Mouse (Mus musculus) kidney, adult 18-20 months (tissue): ENCODE results near the gene Scn1a.

ENCODE experiments used
- DNase-seq: peaks from one replicate; pipeline ENCODE4 v3.0.0; 2021

Scn1a gene

DNA sequence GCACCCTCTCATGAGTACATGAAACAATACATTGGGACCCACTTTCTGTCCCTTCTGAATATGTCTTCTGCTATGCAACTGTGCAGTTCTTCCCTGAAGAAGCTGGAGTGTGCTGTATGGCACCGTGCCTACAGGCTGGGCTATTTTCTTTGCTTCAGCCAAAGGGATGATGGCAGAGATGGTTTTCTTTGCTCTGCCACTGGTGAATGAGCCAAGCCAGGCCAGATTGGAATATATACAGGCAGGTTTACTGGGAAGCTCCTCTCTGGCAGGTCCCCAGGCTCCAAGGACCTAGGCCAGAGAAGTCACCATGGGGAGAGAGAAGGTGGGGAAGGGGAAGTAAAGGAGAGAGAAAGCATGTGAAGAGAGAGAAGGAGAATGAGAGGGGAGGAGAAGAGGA, 200.3 kb downstream of the Scn1a start:
- no peak for DNase-seq

GRCm38 (mm10) chr2:66238886-66239285, 201.8 kb downstream of the Scn1a start:
- DNase-seq: no peak

DNA sequence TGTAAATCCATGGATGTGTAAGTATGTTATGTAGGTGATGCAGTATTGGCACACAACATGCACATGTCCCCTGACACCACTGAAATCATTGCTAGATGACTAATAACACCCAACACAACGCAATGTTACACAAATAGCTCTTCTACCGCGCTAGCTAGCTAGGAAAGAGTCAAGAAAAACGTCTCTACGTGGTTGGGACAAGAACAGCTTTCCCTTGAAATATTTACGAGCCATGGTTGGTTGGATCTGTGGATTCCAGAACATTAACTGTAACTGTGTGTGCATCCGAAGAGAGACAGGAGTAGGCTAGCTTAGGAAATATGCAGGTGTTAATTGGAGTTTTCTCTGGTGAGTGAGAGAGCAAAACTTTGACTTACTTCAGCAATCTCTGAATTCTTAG, 219.7 kb downstream of the Scn1a start:
- DNase-seq: no peak
